Mouse (Mus musculus) heart, embryonic 15.5 days (tissue): ENCODE data around the gene Dis3l. TPM values are rescaled to one million over a fixed set of nuclear protein-coding genes. Genes with fewer than 3 reads are reported as not detected.
"Not testable (repeated sequence)": the region's sequence is repeated elsewhere in the genome, so short reads cannot be mapped to it uniquely, and the experiment has no call there.

ENCODE experiments used
- ATAC-seq: fragments of 200-750 bp; cut with Nextera tagmentation; replicated peaks from 2 replicates; pipeline ENCODE4 v1.8.0; 2017; ENCODE audit warnings: low read depth, moderate TSS enrichment; ENCODE audit not compliant: insufficient number of reproducible peaks, insufficient read depth, low FRiP score
- H3K27ac ChIP-seq: fragments of 300-500 bp; sonication (generic); 2 replicates; pipeline ENCODE4 v1.5.1; 2015; ENCODE audit warnings: mild to moderate bottlenecking, inconsistent platforms
- H3K27me3 ChIP-seq: fragments of 300-500 bp; sonication (generic); 2 replicates; pipeline ENCODE4 v1.6.1; 2015; ENCODE audit warnings: inconsistent platforms
- H3K36me3 ChIP-seq: fragments of 300-500 bp; sonication (generic); 2 replicates; pipeline ENCODE4 v1.6.1; 2015; ENCODE audit warnings: mild to moderate bottlenecking, inconsistent platforms
- H3K4me1 ChIP-seq: fragments of 300-500 bp; sonication (generic); replicated peaks from 2 replicates; pipeline ENCODE4 v1.6.1; 2015; ENCODE audit warnings: inconsistent platforms
- H3K4me2 ChIP-seq: fragments of 300-500 bp; sonication (generic); 2 replicates; pipeline ENCODE4 v1.6.1; 2015; ENCODE audit warnings: inconsistent platforms, mild to moderate bottlenecking, moderate library complexity
- H3K4me3 ChIP-seq: fragments of 300-500 bp; sonication (generic); 2 replicates; pipeline ENCODE4 v1.5.1; 2015; ENCODE audit warnings: mild to moderate bottlenecking, inconsistent platforms
- H3K9ac ChIP-seq: fragments of 300-500 bp; sonication (generic); 2 replicates; pipeline ENCODE4 v1.6.1; 2015; ENCODE audit warnings: mild to moderate bottlenecking, inconsistent platforms
- H3K9me3 ChIP-seq: fragments of 300-500 bp; sonication (generic); replicated peaks from 2 replicates; pipeline ENCODE4 v1.6.1; 2016; ENCODE audit warnings: inconsistent platforms
- WGBS: fragments of 180-500 bp; shearing (Covaris S2); methylation state at CpG from one replicate; pipeline ENCODE4 v1.1.7; 2015; ENCODE audit warnings: mixed read lengths; 5-methylcytosine and 5-hydroxymethylcytosine counted together
- polyA plus RNA-seq: library from polyadenylated mRNA; unstranded; fragments of >200 nt; fragmentation: Nextera tagmentation; extraction: Ambion mirVana; gene quantifications from 2 replicates; pipeline ENCODE4 v1.2.1, GENCODE M21; 2015

Gene Dis3l
- polyA plus RNA-seq, 1 experiment from 2014 or later, result 17.3 TPM

GRCm38 (mm10) chr9:64274291-64274690 lies 66.8 kb downstream of the Dis3l start:
- H3K4me1 ChIP-seq, result no peaks in the 10 kb centered on the region
- H3K36me3 ChIP-seq, result no peaks in the 10 kb centered on the region
- ATAC-seq, result no peak
- H3K27me3 ChIP-seq, result no peaks in the 10 kb centered on the region
- H3K9me3 ChIP-seq, result no peaks in the 10 kb centered on the region
- no peak overlapping the region for H3K4me2 ChIP-seq
- H3K4me3 ChIP-seq, result no peak overlapping the region
- no peak overlapping the region for H3K27ac ChIP-seq
- H3K9ac ChIP-seq, result no peak overlapping the region
- WGBS, result 72% methylated on average over 4 of the region's 4 CpGs

GRCm38 (mm10) chr9:64273757-64274156 lies 67.3 kb downstream of the Dis3l start:
- 66% methylated on average over 4 of the region's 4 CpGs for WGBS
- H3K27me3 ChIP-seq, result no peaks in the 10 kb centered on the region
- no peak overlapping the region for H3K9ac ChIP-seq
- H3K9me3 ChIP-seq, result no peaks in the 10 kb centered on the region
- H3K4me3 ChIP-seq, result no peak overlapping the region
- ATAC-seq, result no peak
- H3K27ac ChIP-seq, result no peak overlapping the region
- H3K4me2 ChIP-seq, result no peak overlapping the region
- no peaks in the 10 kb centered on the region for H3K36me3 ChIP-seq
- no peaks in the 10 kb centered on the region for H3K4me1 ChIP-seq

GRCm38 (mm10) chr9:64272611-64273010 lies 68.5 kb downstream of the Dis3l start:
- WGBS, result 38% methylated on average over 7 of the region's 7 CpGs
- H3K27ac ChIP-seq, result no peak overlapping the region
- H3K4me3 ChIP-seq, result no peak overlapping the region
- no peaks in the 10 kb centered on the region for H3K36me3 ChIP-seq
- no peak overlapping the region for H3K9ac ChIP-seq
- no peaks in the 10 kb centered on the region for H3K27me3 ChIP-seq
- no peaks in the 10 kb centered on the region for H3K4me1 ChIP-seq
- ATAC-seq, result no peak
- no peak overlapping the region for H3K4me2 ChIP-seq
- no peaks in the 10 kb centered on the region for H3K9me3 ChIP-seq

- no peak overlapping the region for H3K4me3 ChIP-seq
- no peak overlapping the region for H3K4me2 ChIP-seq
- 55% methylated on average over 3 of the region's 3 CpGs for WGBS
- H3K27ac ChIP-seq, result no peak overlapping the region
- no peaks in the 10 kb centered on the region for H3K9me3 ChIP-seq
- H3K9ac ChIP-seq, result no peak overlapping the region
- no peaks in the 10 kb centered on the region for H3K27me3 ChIP-seq
- H3K36me3 ChIP-seq, result no peaks in the 10 kb centered on the region
- H3K4me1 ChIP-seq, result no peaks in the 10 kb centered on the region
- ATAC-seq, result no peak
Measured at GRCm38 (mm10) chr9:64271249-64271648, 69.8 kb downstream of the Dis3l start.

- not testable (repeated sequence) for H3K27me3 ChIP-seq, H3K27ac ChIP-seq, H3K9me3 ChIP-seq, H3K4me1 ChIP-seq, H3K36me3 ChIP-seq, ATAC-seq, H3K9ac ChIP-seq, H3K4me2 ChIP-seq, H3K4me3 ChIP-seq
- WGBS, result 91% methylated on average over 8 of the region's 8 CpGs
Measured at GRCm38 (mm10) chr9:64268836-64269235, 72.3 kb downstream of the Dis3l start.

- ATAC-seq, result no peak
- Histone ChIP-seq H3K9ac (no peak overlapping the region), H3K4me2 (no peak overlapping the region), H3K27ac (no peak overlapping the region), H3K4me3 (no peak overlapping the region), H3K36me3 (no peaks in the 10 kb centered on the region), H3K4me1 (no peaks in the 10 kb centered on the region), H3K27me3 (no peaks in the 10 kb centered on the region), H3K9me3 (no peaks in the 10 kb centered on the region)
- WGBS, result 80% methylated on average over 10 of the region's 10 CpGs
Measured at GRCm38 (mm10) chr9:64268196-64268595, 72.9 kb downstream of the Dis3l start.

GRCm38 (mm10) chr9:64267231-64267630 lies 73.9 kb downstream of the Dis3l start:
- H3K4me2 ChIP-seq, result no peak overlapping the region
- H3K27ac ChIP-seq, result no peak overlapping the region
- H3K9ac ChIP-seq, result no peak overlapping the region
- WGBS, result 85% methylated on average over 1 of the region's 1 CpGs
- no peaks in the 10 kb centered on the region for H3K9me3 ChIP-seq
- no peaks in the 10 kb centered on the region for H3K4me1 ChIP-seq
- no peak overlapping the region for H3K4me3 ChIP-seq
- no peaks in the 10 kb centered on the region for H3K36me3 ChIP-seq
- no peaks in the 10 kb centered on the region for H3K27me3 ChIP-seq
- no peak for ATAC-seq

GRCm38 (mm10) chr9:64264813-64265212 lies 76.3 kb downstream of the Dis3l start:
- no peak for ATAC-seq
- no peaks in the 10 kb centered on the region for H3K36me3 ChIP-seq
- H3K27ac ChIP-seq, result no peak overlapping the region
- no peak overlapping the region for H3K9ac ChIP-seq
- H3K27me3 ChIP-seq, result no peaks in the 10 kb centered on the region
- H3K4me3 ChIP-seq, result no peak overlapping the region
- H3K4me1 ChIP-seq, result no peaks in the 10 kb centered on the region
- H3K4me2 ChIP-seq, result no peak overlapping the region
- no peaks in the 10 kb centered on the region for H3K9me3 ChIP-seq
- WGBS, result 35% methylated on average over 1 of the region's 1 CpGs

- 83% methylated on average over 4 of the region's 4 CpGs for WGBS
Measured at GRCm38 (mm10) chr9:64261023-64261422, 80.1 kb downstream of the Dis3l start.

GRCm38 (mm10) chr9:64259906-64260305 lies 81.2 kb downstream of the Dis3l start:
- Histone ChIP-seq H3K4me1 (no peaks in the 10 kb centered on the region), H3K9me3 (no peaks in the 10 kb centered on the region), H3K36me3 (no peaks in the 10 kb centered on the region), H3K27me3 (no peaks in the 10 kb centered on the region), H3K27ac (no peak overlapping the region), H3K4me2 (no peak overlapping the region), H3K4me3 (no peak overlapping the region), H3K9ac (no peak overlapping the region)
- 86% methylated on average over 5 of the region's 5 CpGs for WGBS
- no peak for ATAC-seq

More at GRCm38 (mm10) chr9:64261023-64261422, 80.1 kb downstream of the Dis3l start:
- ATAC-seq, result no peak
- Histone ChIP-seq H3K9ac (no peak overlapping the region), H3K4me1 (no peaks in the 10 kb centered on the region), H3K36me3 (no peaks in the 10 kb centered on the region), H3K4me2 (no peak overlapping the region), H3K4me3 (no peak overlapping the region), H3K27ac (no peak overlapping the region), H3K27me3 (no peaks in the 10 kb centered on the region), H3K9me3 (no peaks in the 10 kb centered on the region)
